Mouse (Mus musculus) embryo, embryonic 10.5 days (tissue): ENCODE data around the gene Lyz1.
"Not testable (repeated sequence)": the region's sequence is repeated elsewhere in the genome, so short reads cannot be mapped to it uniquely, and the experiment has no call there.

Experiments used
- DNase-seq: peaks from one replicate; pipeline ENCODE4 v3.0.0-alpha.2; 2015; ENCODE audit warnings: low spot score

Gene Lyz1

DNA sequence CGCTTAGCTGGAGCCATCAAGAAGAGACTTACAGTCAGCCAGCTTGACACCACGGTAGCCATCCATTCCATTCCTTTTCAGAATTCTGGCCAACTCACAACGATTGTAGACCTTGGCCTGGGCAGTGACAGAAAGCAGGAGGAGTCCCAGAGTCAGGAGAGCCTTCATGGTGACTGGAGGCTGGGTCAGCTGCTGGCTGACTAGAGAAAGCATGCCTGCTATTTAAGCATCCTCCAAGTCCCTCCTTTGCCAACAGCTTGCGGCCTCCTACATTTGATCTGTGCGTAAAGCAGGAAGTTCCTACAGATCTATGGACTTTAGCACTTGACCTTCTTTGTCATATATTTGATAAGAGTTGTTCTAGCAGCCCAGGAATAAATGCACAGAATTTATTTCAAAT, at the start of gene Lyz1:
Gene Lyz1 (minus strand): TSS at position 198 of the 400 bp plus-strand sequence.
- no peak for DNase-seq

DNA sequence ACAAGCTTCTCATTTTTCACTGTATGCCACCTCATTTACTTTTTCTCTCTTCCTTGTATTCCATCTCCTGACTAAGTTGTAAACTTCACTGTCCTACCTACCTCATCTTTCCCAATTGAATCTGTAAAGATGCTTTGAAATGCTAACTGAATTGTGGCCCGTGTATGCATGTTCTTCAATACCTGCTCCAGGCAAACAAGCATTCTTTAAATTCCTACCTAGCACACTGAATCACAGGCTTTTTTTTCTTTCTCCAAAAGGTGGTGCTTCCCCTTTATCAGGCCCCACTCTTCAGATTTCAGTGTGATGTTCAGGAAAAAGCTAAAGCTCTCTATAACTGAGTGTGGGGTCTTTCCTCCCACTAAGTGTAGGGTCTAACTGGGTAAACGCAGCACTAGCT, 49.7 kb upstream of the Lyz1 start:
- no peak for DNase-seq

DNA sequence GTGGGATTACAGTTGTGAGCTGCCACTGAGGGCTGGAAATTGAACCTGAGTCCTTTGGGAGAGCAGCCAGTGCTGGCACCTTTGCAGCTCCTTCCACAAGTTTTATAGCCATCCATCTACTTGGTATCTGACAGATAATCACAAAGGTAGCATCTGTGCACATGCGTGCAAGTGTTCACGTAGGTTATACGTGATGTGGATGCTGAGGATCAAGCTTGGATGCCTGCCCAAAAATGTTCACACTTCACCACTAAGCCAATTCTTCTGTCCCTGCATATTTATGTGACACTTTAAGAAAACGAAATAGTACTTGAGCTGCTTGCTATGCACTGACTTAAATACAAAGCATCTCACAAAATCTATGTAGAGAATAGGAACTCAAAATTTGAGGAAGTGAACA, 48.4 kb upstream of the Lyz1 start:
- DNase-seq, result no peak

DNA sequence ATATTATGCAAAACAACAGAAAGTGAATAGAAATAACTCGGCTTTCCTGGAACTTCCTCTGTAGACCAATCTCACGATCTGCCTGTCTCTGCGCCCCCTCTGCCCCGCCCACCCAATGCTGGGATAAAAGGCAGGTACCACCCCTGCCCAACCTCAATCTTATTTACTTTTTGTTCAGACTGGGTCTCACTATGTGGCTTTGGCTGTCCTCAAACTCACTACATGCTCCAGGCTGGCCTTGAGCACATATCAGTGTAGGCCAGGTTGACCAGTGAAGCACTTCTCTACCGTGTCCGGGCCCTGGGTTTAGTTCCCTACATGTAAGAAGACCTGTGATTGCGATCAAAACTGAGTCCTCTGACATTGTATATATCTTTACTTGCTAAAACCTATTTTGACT, 46.6 kb upstream of the Lyz1 start:
- DNase-seq, result no peak

DNA sequence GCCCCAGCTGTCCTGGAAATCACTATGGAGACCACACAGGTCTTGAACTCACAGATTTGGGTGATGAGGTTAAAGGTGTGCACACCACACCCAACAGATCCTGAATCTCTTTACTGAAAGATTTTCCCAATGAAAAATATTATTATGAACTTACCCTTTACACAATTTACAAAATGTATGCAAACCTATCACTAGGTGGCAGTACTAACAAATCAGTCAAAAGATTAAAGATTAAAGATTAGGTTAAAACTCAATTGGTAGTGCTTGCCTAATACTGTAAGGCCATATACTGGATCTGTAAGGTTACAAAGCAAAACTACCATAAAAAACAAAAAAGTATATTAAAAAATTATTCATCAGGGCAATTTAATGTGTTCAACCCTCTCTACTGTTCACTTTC, 45.3 kb upstream of the Lyz1 start:
- no peak for DNase-seq

DNA sequence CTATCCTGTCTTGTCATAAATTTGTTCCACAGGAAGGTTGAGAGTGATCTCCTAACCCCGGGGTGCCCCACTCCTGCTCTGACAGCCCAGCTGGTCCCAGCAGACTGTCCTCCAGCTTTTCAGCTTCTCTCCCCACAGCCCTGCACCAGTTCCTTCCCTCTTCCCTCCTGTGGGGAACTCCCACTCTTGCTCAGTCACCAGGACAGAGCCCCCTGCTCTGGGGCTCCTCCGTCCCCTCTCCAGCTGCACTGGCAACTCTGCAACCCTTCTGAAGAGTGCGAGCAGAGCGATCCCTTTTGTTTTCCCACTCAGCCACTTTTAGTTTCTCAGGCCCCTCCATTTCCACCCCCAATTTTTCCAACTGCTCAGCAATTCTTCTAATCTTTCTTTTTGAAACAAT, 43.0 kb upstream of the Lyz1 start:
- no peak for DNase-seq

DNA sequence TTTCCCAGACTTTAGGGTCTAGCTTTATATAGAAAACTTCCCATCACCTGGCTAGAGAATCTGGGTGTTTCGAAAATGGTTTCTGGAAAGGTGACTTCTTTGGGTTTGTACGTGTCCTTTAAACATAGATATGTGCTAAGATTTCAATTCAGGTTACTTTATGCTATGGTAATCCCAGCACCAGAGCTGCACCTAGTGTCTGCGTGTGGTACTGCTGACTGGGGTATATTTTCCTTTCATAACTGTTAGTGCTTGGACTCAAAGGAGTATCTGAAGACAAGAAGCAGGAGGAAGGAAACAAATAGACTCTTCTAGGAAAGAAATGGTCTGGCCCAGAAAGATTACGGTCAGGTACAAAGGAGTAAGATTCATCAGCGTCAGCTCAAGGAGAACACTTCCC, 37.9 kb upstream of the Lyz1 start:
- no peak for DNase-seq

DNA sequence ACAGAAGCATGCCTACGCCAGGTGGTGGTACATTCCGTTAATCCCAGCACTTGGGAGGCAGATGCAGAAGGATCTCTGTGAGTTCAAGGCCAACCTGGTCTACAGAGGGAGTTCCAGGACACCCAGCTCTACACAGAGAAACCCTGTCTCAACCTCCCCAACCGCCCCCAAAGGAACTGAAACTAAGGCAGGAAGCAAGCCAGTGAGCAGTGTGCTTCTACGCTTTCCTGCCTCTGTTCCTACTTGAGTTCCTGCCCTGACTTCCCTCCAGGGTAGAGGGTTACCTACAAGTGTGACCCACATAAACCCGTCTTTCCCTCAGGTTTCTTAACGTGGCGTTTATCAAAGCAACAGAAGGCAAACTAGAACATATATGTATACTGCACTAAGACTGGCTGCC, 31.1 kb upstream of the Lyz1 start:
- DNase-seq, result no peak

DNA sequence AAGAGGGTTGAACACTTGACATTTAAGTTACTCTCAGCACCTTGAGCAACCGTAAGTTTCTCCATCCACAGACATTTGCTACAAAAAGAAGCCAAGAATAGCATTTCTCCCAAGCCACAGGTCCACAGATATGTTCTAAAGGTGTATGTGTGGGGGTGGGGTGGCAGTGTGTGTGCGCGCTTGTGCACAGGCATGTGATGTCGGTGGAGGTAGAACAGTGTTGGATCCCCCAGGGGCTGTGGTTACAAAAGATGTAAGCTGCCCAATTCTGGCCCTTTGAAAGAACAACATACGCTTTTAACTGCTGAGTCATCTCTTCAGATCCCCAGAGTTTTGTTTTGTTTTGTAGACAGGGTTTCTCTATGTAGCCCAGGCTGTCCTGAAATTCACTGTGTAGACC, 30.0 kb upstream of the Lyz1 start:
- DNase-seq, result no peak

DNA sequence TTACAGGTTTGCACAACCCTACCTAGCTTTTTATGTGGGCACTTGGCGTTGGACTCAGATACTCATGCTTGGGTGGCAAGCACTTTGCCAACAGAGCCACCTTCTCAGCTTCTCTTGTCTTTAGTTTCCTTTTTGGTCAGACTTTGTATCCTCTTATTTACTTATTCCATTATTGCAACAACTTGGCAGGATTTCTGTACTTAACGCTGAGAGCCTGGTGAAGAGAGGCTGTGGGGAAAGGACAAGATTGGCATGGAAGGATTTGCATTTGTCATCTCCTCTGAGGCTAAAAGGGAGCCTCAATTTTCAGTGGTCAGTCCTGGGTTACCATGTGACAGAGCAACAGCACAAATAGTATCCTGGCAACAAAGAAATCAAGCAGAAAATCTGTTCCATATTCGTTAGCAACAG, 27.9 kb upstream of the Lyz1 start:
- DNase-seq, result no peak

DNA sequence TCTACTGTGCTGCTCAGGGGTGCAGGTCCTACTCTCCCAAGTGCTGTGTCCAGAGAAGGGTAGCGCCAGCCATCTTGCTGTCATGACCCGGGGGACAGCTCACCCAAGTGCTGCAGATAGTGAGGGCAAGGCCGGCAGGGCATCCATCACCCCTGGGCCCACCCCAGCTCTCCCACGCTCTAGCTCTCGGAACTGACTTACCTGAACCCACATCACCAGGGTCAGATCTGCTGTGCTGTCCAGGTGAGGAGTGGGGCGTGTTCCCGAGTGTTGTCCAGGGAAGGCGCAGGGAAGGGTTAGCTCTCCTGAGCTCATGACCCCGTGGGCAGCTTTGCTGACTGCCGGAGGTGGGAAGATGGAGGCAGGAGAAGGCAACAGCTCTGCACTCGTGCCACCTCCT, 23.7 kb upstream of the Lyz1 start:
- DNase-seq, result no peak

DNA sequence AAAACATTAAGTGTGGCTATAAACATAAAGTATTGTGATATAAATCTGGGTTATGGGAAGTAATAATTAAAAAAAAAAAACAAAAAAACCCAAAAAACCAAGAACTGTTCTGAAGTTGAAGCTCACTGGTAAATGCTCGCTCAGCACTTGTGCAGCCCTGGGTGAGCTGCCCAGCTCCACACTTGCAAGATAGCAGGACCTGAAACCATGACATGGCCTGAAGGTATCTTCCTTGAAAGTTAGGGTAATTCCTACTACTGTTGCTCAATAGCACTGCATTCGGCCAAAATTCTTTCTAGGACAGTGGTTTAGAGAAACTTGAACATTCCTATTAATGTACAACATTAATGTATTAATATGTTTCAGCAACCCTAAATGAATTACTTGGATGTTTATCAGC, 20.5 kb upstream of the Lyz1 start:
- no peak for DNase-seq

DNA sequence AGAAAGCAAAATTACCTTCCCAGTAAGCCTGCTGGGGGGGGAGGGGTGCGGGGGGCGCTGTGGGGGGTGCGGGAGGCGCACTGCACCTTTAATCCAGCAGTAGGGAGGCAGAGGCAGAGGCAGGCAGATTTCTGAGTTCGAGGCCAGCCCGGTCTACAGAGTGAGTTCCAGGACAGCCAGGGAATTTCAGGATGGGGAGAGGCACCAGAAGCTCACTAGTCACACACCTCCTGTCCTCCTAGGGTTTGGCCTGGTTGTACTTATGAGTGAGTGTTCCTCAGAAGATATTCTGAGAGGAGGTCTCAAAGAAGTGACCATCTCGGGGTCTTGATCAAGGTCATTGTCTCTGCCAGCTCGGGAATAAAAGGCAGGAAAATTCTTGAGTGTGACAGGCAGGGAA, 19.5 kb upstream of the Lyz1 start:
- DNase-seq, result no peak

DNA sequence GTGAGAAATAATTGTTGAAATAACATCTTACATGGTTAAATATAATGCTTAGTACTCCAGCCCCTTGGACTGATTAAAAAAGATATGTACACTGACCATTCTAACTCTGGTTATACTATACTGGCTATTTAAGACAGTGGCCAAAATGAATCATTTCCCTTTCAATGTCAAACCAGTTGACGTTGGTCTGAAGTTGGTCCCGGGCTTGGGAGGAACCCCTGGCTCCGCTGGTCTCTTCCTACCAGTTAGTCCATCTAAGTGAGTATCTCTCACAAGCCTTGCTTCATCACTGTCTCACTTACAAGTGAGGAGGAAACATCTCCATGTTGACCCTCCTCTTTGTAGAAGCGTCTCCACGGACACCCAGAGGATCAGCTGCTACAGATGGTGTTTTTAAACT, 11.7 kb upstream of the Lyz1 start:
- no peak for DNase-seq

DNA sequence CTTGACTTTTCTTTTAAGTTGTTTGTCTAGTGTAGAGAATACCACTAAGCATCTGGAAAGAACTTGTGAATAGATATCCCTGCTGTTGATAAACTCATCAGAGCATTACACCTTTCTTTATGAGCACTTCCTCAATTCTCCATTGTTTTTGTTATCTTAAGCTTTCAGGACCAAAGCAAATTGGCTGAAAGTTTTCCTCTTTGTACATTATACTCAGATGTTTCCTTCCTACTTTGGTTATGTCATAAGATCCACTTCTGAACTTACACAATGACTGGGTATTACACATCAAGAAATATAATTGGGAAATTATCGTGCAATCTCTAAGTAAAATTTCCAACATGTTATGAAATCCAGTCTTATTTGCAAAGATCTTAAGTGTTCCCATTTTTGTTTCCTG, 9.0 kb upstream of the Lyz1 start:
- DNase-seq, result no peak

DNA sequence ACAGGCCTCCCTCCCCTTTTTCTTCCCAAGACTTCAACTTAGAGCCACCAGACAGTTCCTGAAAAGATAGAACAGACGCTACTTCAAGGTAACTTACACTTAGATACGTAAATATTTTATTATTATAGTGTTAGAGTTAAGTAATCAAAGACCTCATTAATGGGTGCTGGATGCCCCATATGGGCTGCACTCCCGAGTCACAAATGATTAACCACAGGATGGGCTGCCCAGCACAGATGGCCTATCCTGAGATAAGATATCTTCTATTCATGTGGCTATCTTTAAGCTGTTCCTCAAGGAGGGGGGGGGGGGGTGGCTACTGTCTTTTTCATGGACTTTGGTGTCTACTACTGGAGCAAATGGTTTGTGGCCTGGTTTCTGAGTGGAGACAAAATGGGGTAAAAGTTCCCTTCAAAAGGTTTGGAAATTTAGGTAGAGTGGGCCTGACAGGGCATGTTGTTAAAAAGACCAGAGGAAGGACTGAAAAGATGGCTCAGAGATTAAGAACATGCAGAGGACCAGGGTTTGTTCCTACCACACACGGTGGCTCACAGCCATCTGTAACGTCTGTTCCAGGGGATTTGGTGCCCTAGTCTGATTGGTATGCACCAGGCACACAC, 7.3 kb upstream of the Lyz1 start:
- DNase-seq, result no peak

DNA sequence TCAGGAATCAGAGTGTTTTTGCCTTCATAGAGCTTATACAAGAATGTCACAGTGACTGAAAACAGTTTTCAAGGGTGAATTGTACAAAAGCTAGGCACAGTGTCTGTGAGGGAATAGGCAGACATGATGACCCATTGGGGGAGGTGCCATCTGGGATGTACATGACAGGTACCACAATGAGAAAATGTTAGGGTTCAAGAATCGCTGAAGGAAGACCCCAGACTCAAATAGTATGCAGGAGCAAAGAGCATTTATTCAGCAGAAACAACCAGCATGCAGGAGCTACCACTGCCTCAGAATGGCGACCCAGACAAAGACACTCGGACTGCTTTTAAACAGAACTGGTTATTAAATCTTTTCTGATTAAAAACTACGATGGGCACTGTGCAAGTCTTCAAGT, 6.4 kb upstream of the Lyz1 start:
- no peak for DNase-seq

DNA sequence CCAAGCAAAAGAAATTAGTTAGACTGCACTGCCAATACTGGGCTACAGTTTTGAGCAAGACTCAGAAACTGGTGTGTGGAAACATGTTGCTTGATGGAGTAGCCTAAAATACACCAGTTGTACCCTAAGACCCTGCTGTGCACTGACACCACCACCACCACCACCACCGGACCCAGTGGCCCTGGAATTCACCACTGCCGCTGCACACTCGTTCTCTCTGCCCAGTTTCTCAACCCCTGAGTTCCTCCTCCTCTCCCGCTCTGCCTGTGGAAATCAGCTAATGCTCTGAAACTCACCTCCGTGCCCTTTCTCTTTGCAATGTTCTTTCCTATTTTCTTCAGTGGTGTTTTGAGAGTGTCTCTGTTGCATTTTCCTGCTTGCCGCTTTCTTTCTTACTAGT, 5.7 kb upstream of the Lyz1 start:
- DNase-seq, result no peak

DNA sequence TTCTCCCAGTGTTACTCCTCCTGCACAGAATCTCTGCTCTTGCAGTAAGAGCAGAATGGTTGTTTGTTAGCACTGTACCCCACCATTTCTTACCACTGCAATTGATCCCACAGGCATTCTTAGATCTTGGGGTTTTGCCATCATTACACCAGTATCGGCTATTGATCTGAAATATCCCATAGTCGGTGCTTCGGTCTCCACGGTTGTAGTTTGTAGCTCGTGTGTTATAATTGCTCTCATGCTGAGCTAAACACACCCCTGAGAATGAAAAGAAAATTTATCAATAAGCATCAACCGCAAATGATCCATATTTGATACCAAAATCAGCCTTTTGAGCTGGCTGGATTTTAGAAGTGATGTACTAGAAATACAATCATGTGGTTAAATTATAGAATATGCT, 1.7 kb downstream of the Lyz1 start:
- not testable (repeated sequence) for DNase-seq

DNA sequence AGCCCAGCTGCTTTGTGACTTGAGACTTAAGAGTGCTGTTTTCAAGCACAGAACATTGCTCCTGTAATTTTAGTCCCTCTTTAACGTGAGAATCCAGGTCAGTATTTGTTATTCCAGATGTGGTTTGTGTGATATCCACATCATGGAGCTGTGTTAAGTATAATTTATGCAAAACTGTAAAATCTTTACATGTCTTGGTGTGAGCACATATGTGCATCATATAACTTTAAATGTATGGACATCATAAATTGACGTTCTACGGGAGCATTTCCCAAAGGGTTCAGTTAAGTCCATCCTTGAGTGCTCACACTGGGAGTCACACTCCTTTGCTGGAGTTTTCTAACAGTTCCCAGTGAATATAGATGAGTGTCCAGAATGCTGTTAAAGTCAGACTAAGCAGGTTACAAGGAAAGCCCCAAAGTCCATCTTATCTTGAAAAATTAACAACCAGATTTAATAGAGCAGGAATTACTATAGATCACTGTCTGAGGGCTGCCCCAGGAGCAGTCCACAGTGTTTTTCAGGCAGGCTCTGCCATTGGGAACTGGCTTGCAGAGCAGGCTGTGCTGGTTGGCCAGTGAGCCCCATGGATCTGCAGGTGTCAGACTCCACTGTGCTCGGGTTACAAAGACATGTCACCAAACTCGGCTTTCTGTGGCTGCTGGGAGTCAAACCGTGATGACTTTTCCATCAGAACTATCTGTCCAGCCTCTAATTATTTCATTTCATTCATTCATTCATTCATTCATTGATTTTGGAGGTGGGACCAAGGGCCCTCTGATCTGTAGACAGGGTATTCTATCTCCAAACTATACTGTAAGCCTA, 2.4 kb downstream of the Lyz1 start:
- DNase-seq, result no peak

DNA sequence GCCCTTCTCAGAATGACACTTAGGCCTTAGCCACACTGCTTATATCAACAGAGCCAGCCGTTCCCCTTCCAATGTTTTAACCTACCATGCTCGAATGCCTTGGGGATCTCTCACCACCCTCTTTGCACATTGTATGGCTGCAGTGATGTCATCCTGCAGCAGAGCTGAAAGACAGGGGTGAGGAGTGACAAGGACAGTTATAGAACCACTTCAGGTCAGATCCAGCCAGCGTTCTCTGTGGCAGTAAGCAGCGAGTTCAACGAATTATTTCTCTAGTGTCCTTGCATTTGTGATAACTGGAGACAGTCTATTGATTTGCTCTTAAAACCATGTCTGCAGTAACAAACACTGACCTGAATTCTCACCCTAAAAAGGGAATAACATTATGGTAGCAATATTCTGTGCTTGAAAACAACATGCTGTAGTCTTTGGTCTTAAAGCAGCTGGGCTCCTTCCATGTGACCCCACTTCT, 3.6 kb downstream of the Lyz1 start:
- DNase-seq, result not testable (repeated sequence)

DNA sequence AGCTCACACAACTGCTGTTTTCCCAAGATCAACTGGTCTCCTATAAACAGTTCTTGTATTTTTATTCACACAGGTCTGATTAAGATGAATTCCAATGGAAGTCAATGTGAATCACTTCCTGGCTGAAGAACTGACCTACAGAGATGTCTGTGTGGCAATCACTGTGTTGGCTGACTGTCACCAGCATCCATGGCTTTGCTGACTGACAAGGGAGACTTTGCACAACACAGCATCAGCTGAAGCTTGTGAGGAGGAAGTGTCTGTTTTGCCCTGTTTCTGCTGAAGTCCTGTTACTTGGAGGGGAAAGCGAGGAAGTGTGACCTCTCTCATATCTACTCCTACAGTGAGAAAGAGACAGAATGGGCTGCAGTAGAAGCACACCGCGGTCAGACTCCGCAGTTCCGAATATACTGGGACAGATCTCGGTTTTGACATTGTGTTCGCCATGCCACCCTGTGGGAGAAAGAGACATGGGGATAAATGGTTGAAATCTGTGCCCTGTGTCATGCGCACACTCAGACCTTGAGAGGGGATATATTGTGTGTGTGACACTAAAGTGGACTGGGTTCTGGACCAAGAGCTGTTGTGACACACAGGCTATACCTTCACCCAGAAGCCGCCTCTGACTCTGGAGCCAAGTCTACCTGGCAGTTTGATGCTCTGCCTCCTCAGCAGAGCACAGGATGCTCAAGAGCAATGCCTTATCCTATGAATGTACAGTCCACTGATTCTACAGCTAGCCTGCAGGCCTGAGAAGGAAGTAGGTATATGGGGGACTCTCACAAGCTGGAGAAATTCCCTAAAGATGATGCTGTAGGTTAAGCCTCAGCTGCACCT, 4.3 kb downstream of the Lyz1 start:
- no peak for DNase-seq
